Mouse (Mus musculus) neural tube, embryonic 13.5 days (tissue): ENCODE measurements at regions not wholly inside any gene's neighbourhood (a gene's known extent, or its start where the extent isn't known, plus 50 kb on each side); places are given as distances from the start of the nearest gene placed in this dataset.

ENCODE experiments used
- ATAC-seq: fragments of 200-750 bp; cut with Nextera tagmentation; 2 replicates; pipeline ENCODE4 v1.8.0; 2017; ENCODE audit warnings: low read depth, mild to moderate bottlenecking, moderate TSS enrichment, moderate library complexity
- H3K27ac ChIP-seq: fragments of 300-500 bp; sonication (generic); replicated peaks from 2 replicates; pipeline ENCODE4 v1.5.1; 2015; ENCODE audit warnings: moderate library complexity, mild to moderate bottlenecking, inconsistent platforms
- H3K27me3 ChIP-seq: fragments of 300-500 bp; sonication (generic); 2 replicates; pipeline ENCODE4 v1.6.1; 2015; ENCODE audit warnings: mild to moderate bottlenecking, inconsistent platforms
- H3K36me3 ChIP-seq: fragments of 300-500 bp; sonication (generic); 2 replicates; pipeline ENCODE4 v1.6.1; 2015; ENCODE audit warnings: mild to moderate bottlenecking, inconsistent platforms
- H3K4me1 ChIP-seq: fragments of 300-500 bp; sonication (generic); replicated peaks from 2 replicates; pipeline ENCODE4 v1.6.1; 2015; ENCODE audit warnings: inconsistent platforms
- H3K4me2 ChIP-seq: fragments of 300-500 bp; sonication (generic); 2 replicates; pipeline ENCODE4 v1.6.1; 2015; ENCODE audit warnings: inconsistent platforms, mild to moderate bottlenecking, moderate library complexity
- H3K4me3 ChIP-seq: fragments of 300-500 bp; sonication (generic); 2 replicates; pipeline ENCODE4 v1.5.1; 2015; ENCODE audit warnings: mild to moderate bottlenecking, inconsistent platforms
- H3K9ac ChIP-seq: fragments of 300-500 bp; sonication (generic); 2 replicates; pipeline ENCODE4 v1.6.1; 2015; ENCODE audit warnings: moderate library complexity, mild to moderate bottlenecking, inconsistent platforms
- H3K9me3 ChIP-seq: fragments of 300-500 bp; sonication (generic); 2 replicates; pipeline ENCODE4 v1.6.1; 2016; ENCODE audit warnings: inconsistent platforms
- WGBS: fragments of 180-500 bp; shearing (Covaris S2); methylation state at CpG from one replicate; pipeline ENCODE4 v1.1.7; 2015; 5-methylcytosine and 5-hydroxymethylcytosine counted together

DNA sequence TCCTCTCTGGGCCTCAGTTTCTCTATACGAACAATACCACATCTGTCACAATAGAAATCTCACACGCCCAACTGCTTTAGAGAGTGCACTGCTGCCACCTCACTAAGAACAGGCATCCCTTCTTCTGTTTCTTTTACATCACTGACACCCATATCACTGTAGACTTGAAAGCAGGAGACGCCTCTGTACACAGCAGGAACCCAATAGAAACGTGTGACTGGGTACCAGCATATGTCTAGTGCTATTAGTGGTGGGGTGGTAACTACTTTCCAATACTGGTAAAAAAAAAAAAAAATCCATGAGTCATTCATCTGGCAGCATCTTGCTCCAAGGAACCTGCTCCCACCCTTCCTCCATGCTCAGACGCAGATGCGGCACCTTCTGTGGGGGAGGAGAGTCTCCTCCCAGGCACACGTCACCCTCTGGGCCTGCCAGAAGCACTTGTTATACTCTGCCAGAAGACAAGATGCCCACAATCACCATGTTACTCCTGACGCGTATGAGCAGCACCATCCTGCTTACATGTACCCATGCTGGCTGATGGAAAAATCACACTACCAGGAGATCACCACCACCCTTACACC is 151.3 kb upstream of the Plxna4 start:
- no peaks in the 10 kb centered on the region for H3K36me3 ChIP-seq
- H3K4me2 ChIP-seq: no peak overlapping the region
- H3K4me3 ChIP-seq: no peak overlapping the region
- H3K9ac ChIP-seq: no peak overlapping the region
- H3K9me3 ChIP-seq: no peaks in the 10 kb centered on the region
- no peak overlapping the region for H3K27ac ChIP-seq
- no peaks in the 10 kb centered on the region for H3K4me1 ChIP-seq
- no peak for ATAC-seq
- WGBS: 85% methylated on average over 9 of the region's 9 CpGs
- H3K27me3 ChIP-seq: no peaks in the 10 kb centered on the region

DNA sequence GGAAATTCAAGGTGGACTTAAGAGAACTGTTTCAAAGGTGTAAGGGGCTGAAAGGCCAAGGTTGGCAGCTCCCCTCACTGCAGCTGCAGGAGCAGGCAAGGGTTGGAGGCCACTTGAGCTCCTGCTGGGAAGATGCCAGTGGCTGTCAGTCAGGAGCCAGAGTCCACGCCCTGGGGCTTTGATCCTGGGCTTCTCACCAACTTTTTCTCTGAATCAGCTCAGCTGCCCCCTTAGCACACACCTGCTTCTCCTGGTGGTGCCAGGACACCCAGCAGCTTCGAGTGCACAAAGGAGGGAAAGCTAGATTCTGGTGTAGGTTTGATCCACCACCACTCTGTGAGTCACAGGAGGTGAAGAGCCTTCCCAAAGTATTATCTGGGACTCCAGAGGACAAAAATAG is 140.7 kb upstream of the Plxna4 start:
- ATAC-seq: no peak
- Histone ChIP-seq H3K36me3 (no peaks in the 10 kb centered on the region), H3K4me1 (no peaks in the 10 kb centered on the region), H3K9ac (no peak overlapping the region), H3K27me3 (no peaks in the 10 kb centered on the region), H3K9me3 (no peaks in the 10 kb centered on the region), H3K4me2 (no peak overlapping the region), H3K4me3 (no peak overlapping the region), H3K27ac (no peak overlapping the region)
- WGBS: 19% methylated on average over 2 of the region's 2 CpGs

DNA sequence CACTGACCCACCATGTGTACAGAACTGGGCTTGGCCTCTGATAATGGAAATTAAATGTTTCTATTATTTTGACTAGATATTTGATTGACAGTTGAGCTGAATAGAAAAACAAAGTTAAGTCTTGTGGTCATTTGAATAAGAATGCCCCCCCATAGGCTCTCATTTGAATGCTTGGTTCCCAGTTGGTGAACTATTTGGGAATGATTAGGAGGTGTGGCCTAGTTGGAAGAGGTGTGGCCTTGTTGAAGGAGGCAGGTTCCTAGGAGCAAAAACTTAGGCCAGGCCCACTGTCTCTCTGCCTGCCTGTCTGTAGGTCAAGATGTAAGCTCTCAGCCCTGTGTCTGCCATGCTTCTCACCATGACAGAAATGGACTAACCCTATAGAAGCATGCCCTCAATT is 138.6 kb upstream of the Plxna4 start:
- Histone ChIP-seq H3K9me3 (no peaks in the 10 kb centered on the region), H3K4me3 (no peak overlapping the region), H3K4me1 (no peaks in the 10 kb centered on the region), H3K9ac (no peak overlapping the region), H3K36me3 (no peaks in the 10 kb centered on the region), H3K27me3 (no peaks in the 10 kb centered on the region), H3K4me2 (no peak overlapping the region), H3K27ac (no peak overlapping the region)
- ATAC-seq: no peak

DNA sequence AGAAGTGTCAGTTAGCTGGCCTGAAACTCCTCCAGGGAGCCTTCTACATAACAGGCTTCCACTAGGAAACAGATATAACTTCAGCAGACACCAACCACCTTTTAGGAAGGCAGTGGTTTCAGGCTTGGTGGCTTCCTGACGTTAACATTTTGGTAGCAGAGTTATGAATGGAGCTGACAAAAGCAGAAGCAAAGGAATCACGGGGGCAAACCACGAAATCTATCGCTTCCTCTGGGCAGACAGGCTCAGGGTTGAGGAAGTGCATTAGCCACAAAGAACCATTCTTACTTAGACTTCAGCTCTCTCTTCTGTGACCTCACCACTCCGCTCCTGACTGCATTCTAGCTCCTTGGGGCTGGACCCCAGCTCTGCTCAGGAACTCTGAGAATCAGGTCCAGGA is 129.9 kb upstream of the Plxna4 start:
- peaks cover 9% of the 10 kb centered on the region for H3K4me1 ChIP-seq
- H3K9me3 ChIP-seq: no peaks in the 10 kb centered on the region
- no peak overlapping the region for H3K9ac ChIP-seq
- H3K4me2 ChIP-seq: no peak overlapping the region
- H3K27me3 ChIP-seq: no peaks in the 10 kb centered on the region
- no peak overlapping the region for H3K27ac ChIP-seq
- ATAC-seq: no peak
- WGBS: 86% methylated on average over 5 of the region's 5 CpGs
- no peak overlapping the region for H3K4me3 ChIP-seq
- no peaks in the 10 kb centered on the region for H3K36me3 ChIP-seq

- H3K27ac ChIP-seq: no peak overlapping the region
- H3K4me3 ChIP-seq: no peak overlapping the region
- H3K9me3 ChIP-seq: no peaks in the 10 kb centered on the region
- H3K9ac ChIP-seq: no peak overlapping the region
- H3K4me2 ChIP-seq: no peak overlapping the region
- ATAC-seq: no peak
- WGBS: 94% methylated on average over 1 of the region's 1 CpGs
- H3K27me3 ChIP-seq: no peaks in the 10 kb centered on the region
- H3K4me1 ChIP-seq: peaks cover 14% of the 10 kb centered on the region
- H3K36me3 ChIP-seq: no peaks in the 10 kb centered on the region
Observed at GRCm38 (mm10) chr6:32715137-32715536, 127.1 kb upstream of the Plxna4 start.

GRCm38 (mm10) chr6:32710208-32710607 is 122.2 kb upstream of the Plxna4 start:
- 9% methylated on average over 10 of the region's 10 CpGs for WGBS
- H3K27me3 ChIP-seq: no peaks in the 10 kb centered on the region
- no peaks in the 10 kb centered on the region for H3K36me3 ChIP-seq
- peaks cover 15% of the 10 kb centered on the region for H3K4me1 ChIP-seq
- H3K9ac ChIP-seq: no peak overlapping the region
- H3K4me2 ChIP-seq: no peak overlapping the region
- no peaks in the 10 kb centered on the region for H3K9me3 ChIP-seq
- no peak overlapping the region for H3K27ac ChIP-seq
- no peak overlapping the region for H3K4me3 ChIP-seq
- ATAC-seq: peak; percentile 45; the same call in 1 of the 2 replicates

DNA sequence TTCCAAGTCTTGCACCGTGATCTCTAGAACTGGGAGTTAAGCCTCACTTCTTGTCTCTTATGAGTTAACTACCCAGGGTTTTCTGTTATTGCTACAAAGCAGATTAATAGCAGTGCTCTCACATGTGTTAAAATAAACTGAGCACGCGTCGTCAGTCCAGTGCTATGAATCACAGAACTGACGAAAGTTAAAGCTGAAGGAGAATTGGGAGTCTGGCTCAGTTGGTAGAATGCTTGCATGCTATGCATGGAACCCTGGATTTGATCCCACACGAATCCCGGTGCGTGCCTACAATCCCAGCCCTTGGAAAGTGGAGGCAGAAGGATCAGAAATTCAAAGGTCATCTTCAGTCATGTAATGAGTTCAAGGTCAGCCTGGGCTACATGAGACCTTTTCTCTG is 121.6 kb upstream of the Plxna4 start:
- 79% methylated on average over 8 of the region's 8 CpGs for WGBS
- no peak for ATAC-seq
- H3K27ac ChIP-seq: no peak overlapping the region
- peaks cover 15% of the 10 kb centered on the region for H3K4me1 ChIP-seq
- no peak overlapping the region for H3K4me2 ChIP-seq
- H3K36me3 ChIP-seq: no peaks in the 10 kb centered on the region
- no peaks in the 10 kb centered on the region for H3K9me3 ChIP-seq
- H3K9ac ChIP-seq: no peak overlapping the region
- no peak overlapping the region for H3K4me3 ChIP-seq
- H3K27me3 ChIP-seq: no peaks in the 10 kb centered on the region

GRCm38 (mm10) chr6:32707417-32707816 is 119.4 kb upstream of the Plxna4 start:
- H3K4me2 ChIP-seq: no peak overlapping the region
- no peak overlapping the region for H3K4me3 ChIP-seq
- no peak overlapping the region for H3K9ac ChIP-seq
- no peaks in the 10 kb centered on the region for H3K9me3 ChIP-seq
- no peaks in the 10 kb centered on the region for H3K27me3 ChIP-seq
- H3K36me3 ChIP-seq: no peaks in the 10 kb centered on the region
- peaks cover 6% of the 10 kb centered on the region; the same call in 1 of the 2 replicates for H3K4me1 ChIP-seq
- no peak for ATAC-seq
- no peak overlapping the region for H3K27ac ChIP-seq
- 65% methylated on average over 1 of the region's 1 CpGs for WGBS

DNA sequence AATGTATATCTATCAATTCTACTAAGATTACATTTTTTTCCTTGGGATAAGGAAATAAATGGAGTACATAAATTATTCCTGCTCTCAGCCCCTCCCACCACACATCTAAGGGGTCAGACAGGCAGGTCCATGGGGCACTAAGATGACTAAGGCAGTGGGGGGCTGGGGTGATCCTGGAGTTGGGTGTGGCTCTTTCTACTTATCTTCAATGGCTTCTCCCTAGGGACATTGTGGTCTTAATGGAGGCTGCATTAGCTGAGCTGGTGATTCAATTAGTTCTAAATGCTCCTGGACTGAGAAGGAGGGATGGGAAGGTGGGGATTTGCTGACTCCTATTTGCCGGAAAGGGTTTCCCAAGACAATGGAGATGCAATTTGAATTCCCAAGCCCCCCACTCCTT is 118.4 kb upstream of the Plxna4 start:
- Histone ChIP-seq H3K4me1 (peaks cover 6% of the 10 kb centered on the region; the same call in 1 of the 2 replicates), H3K4me3 (no peak overlapping the region), H3K27ac (no peak overlapping the region), H3K9me3 (no peaks in the 10 kb centered on the region), H3K27me3 (no peaks in the 10 kb centered on the region), H3K36me3 (no peaks in the 10 kb centered on the region), H3K4me2 (no peak overlapping the region), H3K9ac (no peak overlapping the region)
- 15% methylated on average over 1 of the region's 1 CpGs for WGBS
- ATAC-seq: no peak

GRCm38 (mm10) chr6:32703466-32703865 is 115.5 kb upstream of the Plxna4 start:
- Histone ChIP-seq H3K27ac (0 out of 2 replicates have a peak overlapping the region, but pooled peaks have one; percentile 10), H3K4me1 (no peaks in the 10 kb centered on the region; the same call in 1 of the 2 replicates), H3K9me3 (no peaks in the 10 kb centered on the region), H3K9ac (no peak overlapping the region), H3K4me2 (no peak overlapping the region), H3K4me3 (no peak overlapping the region), H3K27me3 (no peaks in the 10 kb centered on the region), H3K36me3 (no peaks in the 10 kb centered on the region)
- 68% methylated on average over 8 of the region's 8 CpGs for WGBS
- no peak for ATAC-seq

DNA sequence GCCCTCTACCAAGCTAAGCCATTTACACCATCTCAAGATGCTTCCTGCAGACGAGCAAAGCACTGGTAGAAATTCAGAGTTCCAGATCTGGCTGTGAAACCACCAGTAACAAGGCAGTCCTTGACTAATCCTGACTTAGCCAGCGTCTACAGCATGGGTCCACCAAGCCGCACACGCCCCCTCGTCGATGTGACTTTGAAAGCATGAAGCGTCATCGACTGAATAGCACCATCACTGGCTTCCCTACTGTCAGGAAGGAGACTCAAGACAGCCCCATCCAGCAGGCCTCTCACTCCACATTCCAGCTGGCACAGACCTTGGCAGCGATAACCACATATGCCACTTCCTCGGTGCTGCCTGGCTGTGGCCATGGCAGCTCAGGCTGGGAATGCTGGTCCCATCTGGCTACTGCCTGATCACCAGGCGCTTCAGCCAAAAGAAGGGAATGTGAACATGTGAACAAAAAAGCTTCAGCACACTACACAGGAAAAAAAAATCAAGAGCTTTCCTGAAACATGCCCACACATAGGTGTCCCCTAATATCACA is 114.3 kb upstream of the Plxna4 start:
- no peak for ATAC-seq
- H3K4me2 ChIP-seq: no peak overlapping the region
- H3K4me1 ChIP-seq: no peaks in the 10 kb centered on the region; the same call in 1 of the 2 replicates
- no peak overlapping the region for H3K27ac ChIP-seq
- no peaks in the 10 kb centered on the region for H3K36me3 ChIP-seq
- H3K9me3 ChIP-seq: no peaks in the 10 kb centered on the region
- H3K9ac ChIP-seq: no peak overlapping the region
- 83% methylated on average over 11 of the region's 11 CpGs for WGBS
- no peak overlapping the region for H3K4me3 ChIP-seq
- H3K27me3 ChIP-seq: no peaks in the 10 kb centered on the region

DNA sequence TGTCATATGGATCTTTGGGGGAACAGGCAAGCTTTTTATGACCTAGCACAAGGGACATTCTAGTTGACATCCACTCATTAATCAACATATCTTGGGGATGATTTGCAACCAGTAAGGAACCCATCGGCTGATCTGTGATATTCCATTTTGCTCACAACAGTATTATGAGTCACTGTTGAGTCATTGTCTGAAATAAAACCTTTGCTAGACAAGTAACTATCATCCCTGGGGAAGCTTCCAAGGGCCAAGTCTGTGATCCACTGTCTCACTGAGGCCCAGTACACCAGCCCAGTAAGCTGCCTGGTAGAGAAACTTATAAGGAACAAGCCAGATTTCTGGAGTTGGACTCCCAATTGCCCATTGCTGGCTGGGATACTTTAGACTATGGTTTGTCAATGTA is 111.8 kb upstream of the Plxna4 start:
- no peak for ATAC-seq
- Histone ChIP-seq H3K9ac (no peak overlapping the region), H3K27ac (no peak overlapping the region), H3K4me2 (no peak overlapping the region), H3K4me3 (no peak overlapping the region), H3K4me1 (no peaks in the 10 kb centered on the region), H3K27me3 (no peaks in the 10 kb centered on the region), H3K9me3 (no peaks in the 10 kb centered on the region), H3K36me3 (no peaks in the 10 kb centered on the region)
- 79% methylated on average over 1 of the region's 1 CpGs for WGBS

GRCm38 (mm10) chr6:32697771-32698270 is 109.8 kb upstream of the Plxna4 start:
- WGBS: 79% methylated on average over 3 of the region's 3 CpGs
- no peak overlapping the region for H3K4me2 ChIP-seq
- H3K4me3 ChIP-seq: no peak overlapping the region
- H3K9me3 ChIP-seq: no peaks in the 10 kb centered on the region
- no peaks in the 10 kb centered on the region for H3K4me1 ChIP-seq
- H3K27me3 ChIP-seq: no peaks in the 10 kb centered on the region
- H3K9ac ChIP-seq: no peak overlapping the region
- no peaks in the 10 kb centered on the region for H3K36me3 ChIP-seq
- ATAC-seq: no peak
- no peak overlapping the region for H3K27ac ChIP-seq
